Mouse (Mus musculus) hindbrain, embryonic 12.5 days (tissue): ENCODE results near the gene Tsga13. TPM values are rescaled to one million over a fixed set of nuclear protein-coding genes. Genes with fewer than 3 reads are reported as not detected.

ENCODE experiments used
- ATAC-seq: fragments of 200-750 bp; cut with Nextera tagmentation; 2 replicates; pipeline ENCODE4 v1.8.0; 2017; ENCODE audit warnings: moderate TSS enrichment; ENCODE audit not compliant: low FRiP score
- H3K27ac ChIP-seq: fragments of 300-500 bp; sonication (generic); 2 replicates; pipeline ENCODE4 v1.5.1; 2016; ENCODE audit warnings: mild to moderate bottlenecking
- H3K27me3 ChIP-seq: fragments of 300-500 bp; sonication (generic); 2 replicates; pipeline ENCODE4 v1.6.1; 2016; ENCODE audit warnings: mild to moderate bottlenecking
- H3K36me3 ChIP-seq: fragments of 300-500 bp; sonication (generic); 2 replicates; pipeline ENCODE4 v1.6.1; 2016; ENCODE audit warnings: mild to moderate bottlenecking
- H3K4me1 ChIP-seq: fragments of 300-500 bp; sonication (generic); 2 replicates; pipeline ENCODE4 v1.6.1; 2016
- H3K4me2 ChIP-seq: fragments of 300-500 bp; sonication (generic); replicated peaks from 2 replicates; pipeline ENCODE4 v1.6.1; 2016; ENCODE audit warnings: mild to moderate bottlenecking
- H3K4me3 ChIP-seq: fragments of 300-500 bp; sonication (generic); 2 replicates; pipeline ENCODE4 v1.5.1; 2016; ENCODE audit warnings: mild to moderate bottlenecking
- H3K9ac ChIP-seq: fragments of 300-500 bp; sonication (generic); 2 replicates; pipeline ENCODE4 v1.6.1; 2016; ENCODE audit warnings: mild to moderate bottlenecking, moderate library complexity
- H3K9me3 ChIP-seq: fragments of 300-500 bp; sonication (generic); replicated peaks from 2 replicates; pipeline ENCODE4 v1.6.1; 2016; ENCODE audit warnings: mild to moderate bottlenecking
- WGBS: fragments of 180-500 bp; shearing (Covaris S2); methylation state at CpG from one replicate; pipeline ENCODE4 v1.1.7; 2016; 5-methylcytosine and 5-hydroxymethylcytosine counted together
- polyA plus RNA-seq: library from polyadenylated mRNA; unstranded; fragments of >200 nt; fragmentation: Nextera tagmentation; extraction: Ambion mirVana; gene quantifications from 2 replicates; pipeline ENCODE4 v1.2.1, GENCODE M21; 2016

The Tsga13 gene
- polyA plus RNA-seq, 1 experiment from 2014 or later, result 0.25 TPM

- ATAC-seq, result no peak
- WGBS, result 92% methylated on average over 2 of the region's 2 CpGs
- Histone ChIP-seq H3K9me3 (no peaks in the 10 kb centered on the region), H3K4me2 (no peak overlapping the region), H3K4me1 (no peaks in the 10 kb centered on the region), H3K27ac (no peak overlapping the region), H3K36me3 (0 out of 2 replicates have a peak, but pooled peaks cover 19% of the 10 kb centered on the region), H3K9ac (no peak overlapping the region), H3K4me3 (no peak overlapping the region), H3K27me3 (no peaks in the 10 kb centered on the region)
These were observed 65.6 kb downstream of the Tsga13 start for GRCm38 (mm10) chr6:30849818-30850217.

Other genes starting within 250 kb of the Tsga13 start
- 20.5 and 21.9 TPM in 2 replicates for gene Cep41, start 221.8 kb downstream of the Tsga13 start, polyA plus RNA-seq
- 763 and 927 TPM in 2 replicates for gene Mest, start 192.0 kb downstream of the Tsga13 start, polyA plus RNA-seq
- gene Copg2, start 18.8 kb downstream of the Tsga13 start, polyA plus RNA-seq, result 27.7 and 38.9 TPM in 2 replicates
- 0.44 and 0.91 TPM in 2 replicates for gene Klf14, start 43.5 kb upstream of the Tsga13 start, polyA plus RNA-seq